Mouse (Mus musculus) bone marrow macrophage, adult 2 months (primary cell): ENCODE data around the gene Gm9821. TPM values are rescaled to one million over a fixed set of nuclear protein-coding genes. Genes with fewer than 3 reads are reported as not detected.

Experiments used
- H3K27ac ChIP-seq: 2 replicates; pipeline ENCODE4 v1.5.1; 2012; ENCODE audit warnings: low read depth, low read length; ENCODE audit not compliant: insufficient read depth
- H3K4me1 ChIP-seq: 2 replicates; pipeline ENCODE4 v1.6.1; 2012; ENCODE audit warnings: low read length; ENCODE audit not compliant: control insufficient read depth, insufficient read depth
- H3K4me3 ChIP-seq: 2 replicates; pipeline ENCODE4 v1.5.1; 2012; ENCODE audit warnings: mild to moderate bottlenecking, low read length, moderate library complexity; ENCODE audit not compliant: insufficient read depth
- CTCF ChIP-seq: IDR thresholded peaks from 2 replicates; pipeline ENCODE4 v1.5.1; 2012; ENCODE audit warnings: low read depth, mild to moderate bottlenecking, low read length, moderate library complexity
- POLR2A ChIP-seq: IDR thresholded peaks from 2 replicates; pipeline ENCODE4 v1.6.1; 2012; ENCODE audit warnings: mild to moderate bottlenecking, low read depth, low read length, borderline replicate concordance
- polyA plus RNA-seq: library from polyadenylated mRNA; stranded (reverse); fragments of >200 nt; gene quantifications from 2 replicates; pipeline ENCODE4 v1.2.4, GENCODE M21; 2012; ENCODE audit not compliant: missing spikeins, insufficient read depth, insufficient read length

Gm9821 gene
- polyA plus RNA-seq, 1 experiment, result not detected

DNA sequence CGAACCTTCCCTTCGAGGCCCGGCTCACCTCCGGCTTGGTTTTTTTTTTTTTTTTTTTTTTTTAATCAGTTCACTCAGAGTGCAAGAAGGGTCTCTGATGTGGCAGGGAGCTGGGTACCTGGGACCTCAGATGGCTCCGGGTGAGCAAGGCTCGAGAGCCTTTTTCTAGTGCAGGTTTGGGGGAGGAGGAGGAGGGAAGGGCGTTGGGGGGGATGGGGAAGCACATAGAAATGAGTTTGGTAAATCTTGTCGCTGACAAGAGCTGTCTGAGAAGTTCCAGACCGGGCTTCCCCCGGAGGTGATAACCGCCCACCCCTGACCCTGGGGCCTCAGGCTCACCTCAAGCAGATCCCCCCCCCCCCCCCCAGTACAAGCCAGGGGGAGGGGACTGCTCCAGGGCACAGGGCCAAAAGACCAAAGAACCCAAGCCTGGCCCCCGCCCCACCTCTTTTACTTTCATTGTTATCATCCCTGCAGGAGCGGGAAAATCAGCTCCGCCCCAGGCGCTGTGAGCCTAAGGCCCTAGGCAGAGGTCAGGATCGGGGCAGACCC, 13.3 kb upstream of the Gm9821 start, which contains the start of gene Mdk:
Gene Mdk (minus strand): TSS at position 138 of the 552 bp plus-strand sequence.
- TF ChIP-seq POLR2A (no peak), CTCF (no peak)
- Histone ChIP-seq H3K27ac (no peak within 1 kb of the TSS), H3K4me1 (peaks cover 14% of the 10 kb centered on the region), H3K4me3 (no peak within 1 kb of the TSS)

GRCm38 (mm10) chr2:91932737-91933350, 12.7 kb upstream of the Gm9821 start:
- peaks cover 11% of the 10 kb centered on the region for H3K4me1 ChIP-seq
- no peak overlapping the region for H3K27ac ChIP-seq
- TF ChIP-seq POLR2A, result no peak
- TF ChIP-seq CTCF, result no peak
- no peak overlapping the region for H3K4me3 ChIP-seq

GRCm38 (mm10) chr2:91933471-91933870, 12.0 kb upstream of the Gm9821 start:
- TF ChIP-seq POLR2A, result no peak
- Histone ChIP-seq H3K4me1 (peaks cover 8% of the 10 kb centered on the region), H3K27ac (no peak overlapping the region)

GRCm38 (mm10) chr2:91934016-91934415, 11.5 kb upstream of the Gm9821 start:
- TF ChIP-seq CTCF, result no peak
- no peak for TF ChIP-seq POLR2A
- no peak overlapping the region for H3K4me3 ChIP-seq
- H3K4me1 ChIP-seq, result peaks cover 8% of the 10 kb centered on the region
- H3K27ac ChIP-seq, result no peak overlapping the region

More at GRCm38 (mm10) chr2:91933471-91933870, 12.0 kb upstream of the Gm9821 start:
- no peak overlapping the region for H3K4me3 ChIP-seq

DNA sequence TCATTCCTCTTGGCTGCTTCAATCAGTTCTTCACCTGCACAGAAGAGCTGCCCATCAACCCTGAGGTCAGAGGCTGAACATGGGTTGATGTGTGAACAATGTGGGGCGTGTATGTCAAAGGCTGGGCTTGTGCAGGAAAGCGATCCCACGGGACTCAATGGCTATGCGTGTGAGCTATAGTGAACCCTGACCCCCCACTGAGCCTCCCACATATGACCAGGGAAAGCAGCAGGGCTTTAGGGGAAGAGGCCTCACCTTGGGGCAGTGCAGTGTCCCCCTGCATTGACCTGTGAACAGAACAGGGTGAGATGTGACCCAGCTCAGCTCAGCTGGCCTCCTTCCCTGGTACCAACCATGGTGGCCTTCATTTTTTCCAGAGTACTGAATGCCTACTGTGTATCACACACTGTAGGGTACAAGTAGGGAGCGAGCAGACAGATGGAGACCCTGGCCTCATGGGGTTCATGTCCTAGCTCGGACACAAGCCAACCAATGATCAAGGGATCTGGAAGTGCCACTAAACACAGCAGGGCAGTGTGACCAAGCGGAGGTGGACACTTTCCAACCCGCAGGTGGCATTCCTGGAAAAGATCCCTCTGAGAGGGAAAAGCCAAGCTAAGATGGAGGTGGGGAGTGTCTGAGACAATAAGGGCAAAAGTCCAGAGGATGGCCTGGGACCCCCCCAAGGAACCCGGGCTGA, 10.5 kb upstream of the Gm9821 start:
- H3K4me1 ChIP-seq, result peaks cover 8% of the 10 kb centered on the region
- no peak for TF ChIP-seq POLR2A
- no peak for TF ChIP-seq CTCF
- H3K27ac ChIP-seq, result no peak overlapping the region
- H3K4me3 ChIP-seq, result no peak overlapping the region

DNA sequence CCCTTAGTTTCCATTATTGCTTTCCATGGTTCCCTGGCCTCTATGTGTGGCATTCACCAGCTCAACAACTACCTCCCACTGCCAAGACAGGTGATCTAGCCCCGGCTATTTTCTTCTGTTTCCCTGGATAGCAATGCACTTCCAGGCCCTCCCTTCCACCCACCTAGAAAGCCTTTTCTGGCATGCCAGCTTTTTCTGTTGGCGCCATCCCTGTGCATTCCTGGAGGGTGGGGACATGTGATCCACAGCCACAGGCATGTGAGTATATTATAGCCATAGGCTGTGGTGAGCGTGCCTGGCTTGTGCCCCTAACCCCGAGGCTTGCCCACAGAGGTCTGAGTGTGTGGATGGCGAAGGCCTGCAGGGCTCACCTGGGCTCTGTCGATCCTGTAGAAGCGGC, 9.3 kb upstream of the Gm9821 start:
- Histone ChIP-seq H3K4me3 (no peak overlapping the region), H3K4me1 (peaks cover 8% of the 10 kb centered on the region), H3K27ac (no peak overlapping the region)
- TF ChIP-seq CTCF, result no peak
- no peak for TF ChIP-seq POLR2A

GRCm38 (mm10) chr2:91939303-91939935, 6.1 kb upstream of the Gm9821 start:
- H3K4me1 ChIP-seq, result peaks cover 3% of the 10 kb centered on the region
- no peak for TF ChIP-seq CTCF
- H3K27ac ChIP-seq, result no peak overlapping the region
- H3K4me3 ChIP-seq, result no peak overlapping the region

DNA sequence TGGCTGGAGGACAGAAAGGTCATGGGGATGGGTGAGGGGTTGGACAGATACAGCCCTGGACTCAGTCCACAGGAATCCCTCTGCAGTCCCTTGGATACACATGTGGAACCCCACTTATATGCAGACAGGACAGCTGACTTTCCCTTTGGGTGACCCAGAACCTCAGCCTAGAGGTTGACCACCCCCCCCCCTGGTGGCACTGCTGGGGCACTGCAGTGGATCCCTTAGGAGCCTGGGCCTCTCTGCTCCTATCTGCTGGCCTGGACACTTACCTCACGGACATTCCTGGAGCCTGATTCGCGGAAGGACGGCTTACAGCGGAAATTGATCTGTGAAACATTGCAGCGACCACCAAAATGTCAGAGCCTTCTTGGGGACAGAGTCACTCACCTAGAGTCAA, 3.1 kb upstream of the Gm9821 start:
- Histone ChIP-seq H3K27ac (no peak overlapping the region), H3K4me1 (peaks cover 19% of the 10 kb centered on the region), H3K4me3 (no peak overlapping the region)
- TF ChIP-seq CTCF (peak; percentile 17; the same call in 1 of the 2 replicates), POLR2A (no peak)

DNA sequence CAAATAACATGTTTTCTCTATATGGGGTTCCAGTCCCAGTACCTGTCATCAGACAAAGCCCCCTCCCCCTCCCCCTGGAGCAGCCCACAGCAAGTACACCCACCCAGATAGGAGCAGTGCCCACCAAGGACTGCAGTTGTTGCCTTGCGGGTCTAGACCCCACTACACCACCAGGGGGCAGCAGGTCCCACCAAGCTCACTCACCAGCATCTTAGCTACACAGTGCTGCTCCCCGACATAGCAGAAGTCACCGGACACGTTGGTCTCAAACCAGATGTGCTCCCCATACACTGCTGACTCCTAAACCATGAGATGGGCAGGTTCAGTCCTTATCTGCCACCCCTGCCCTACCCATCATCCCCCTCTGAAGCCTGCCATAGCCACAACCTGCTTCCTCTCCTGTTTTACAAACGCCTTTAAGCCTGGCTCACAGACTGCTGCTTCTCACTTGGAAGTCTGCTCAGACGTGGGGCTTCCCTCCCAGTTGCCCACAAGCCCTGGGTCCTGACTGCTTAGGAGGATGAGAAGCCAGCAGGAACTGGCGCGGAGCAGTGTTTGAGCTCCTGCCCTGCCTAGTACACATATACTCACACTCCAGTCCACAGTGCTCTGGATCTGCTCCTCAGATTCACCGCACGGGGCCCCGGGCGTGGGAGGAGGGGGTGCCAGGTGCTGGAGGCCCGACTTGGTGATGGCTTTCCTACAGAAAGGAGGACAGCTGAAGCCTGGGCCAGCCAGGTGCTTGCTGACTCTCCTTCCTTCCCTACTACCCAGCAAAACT, 1.1 kb upstream of the Gm9821 start:
- Histone ChIP-seq H3K4me1 (peaks cover 31% of the 10 kb centered on the region), H3K27ac (no peak overlapping the region), H3K4me3 (no peak overlapping the region)
- TF ChIP-seq CTCF, result peak; percentile 65
- no peak for TF ChIP-seq POLR2A

GRCm38 (mm10) chr2:91946836-91947235, 1.3 kb downstream of the Gm9821 start:
- Histone ChIP-seq H3K27ac (peak overlapping the region; percentile 92; the same call in 1 of the 2 replicates), H3K4me1 (peaks cover 43% of the 10 kb centered on the region), H3K4me3 (no peak overlapping the region)
- TF ChIP-seq POLR2A, result no peak
- TF ChIP-seq CTCF, result no peak
